28 mouse cellular contexts compared by ENCODE assay signal in genomic region chr10:59353065-59353464, GRCm38 (mm10). TPM values are rescaled to one million over a fixed set of nuclear protein-coding genes. Genes with fewer than 3 reads are reported as not detected.
DNase-seq lines count a peak whose midpoint lies in the region; ATAC-seq and TF ChIP-seq lines count a peak whose summit lies in the region.
"Had no signal": no experiment of that assay in that cellular context is flagged by ENCODE, and none has a peak within 500 bp of the region (broad histone marks: within the 10 kb centered on the region; RNA-seq: fewer than 3 reads in every experiment).

No protein-coding gene starts in this region.

- POLR2A ChIA-PET in Patski (lab: Charles Lee) = no interaction called here

- TF ChIP-seq CTCF in heart, postnatal 0 days (IDR thresholded peaks at IDR 0.05; ENCODE audit: low read depth) = peak; percentile 42
- TF ChIP-seq CTCF in liver, postnatal 0 days (IDR thresholded peaks at IDR 0.05; ENCODE audit: low read depth) = peak; percentile 34
- TF ChIP-seq CTCF in Patski (IDR thresholded peaks at IDR 0.05) = peak; percentile 31
- TF ChIP-seq CTCF in stomach, postnatal 0 days (IDR thresholded peaks at IDR 0.05; ENCODE audit: low read depth) = peak; percentile 53

- in situ Hi-C loops in Patski (cut with MboI; ENCODE audit: low pct_unique_long_range_greater_than_20kb) = loop anchor here (5.0 to 10.0 kb wide), 2 partner anchors 48 to 186 kb away; no protein-coding TSS in a partner anchor

- no peaks in the 10 kb centered on the region for H3K4me1 ChIP-seq in heart, postnatal 0 days (ENCODE audit: control insufficient read depth, insufficient read depth)
- no peaks in the 10 kb centered on the region for H3K4me1 ChIP-seq in liver, postnatal 0 days (ENCODE audit: insufficient read depth)
- H3K4me1 ChIP-seq in liver, embryonic 12.5 days = peaks cover 20% of the 10 kb centered on the region
- H3K4me1 ChIP-seq in stomach, postnatal 0 days (replicated peaks; ENCODE audit: control insufficient read depth, insufficient read depth) = no peaks in the 10 kb centered on the region
- H3K4me1 ChIP-seq: embryonic facial prominence, embryonic 12.5 days; forebrain, embryonic 13.5 days; heart, embryonic 12.5 days; hindbrain, embryonic 15.5 days; lung, embryonic 15.5 days had no signal

- H3K4me2 ChIP-seq in heart, postnatal 0 days (ENCODE audit: low read depth, low read length) = no peak overlapping the region
- no peak overlapping the region for H3K4me2 ChIP-seq in liver, postnatal 0 days (ENCODE audit: low read depth, low read length)
- H3K4me2 ChIP-seq in liver, embryonic 12.5 days = no peak overlapping the region
- no peak overlapping the region for H3K4me2 ChIP-seq in stomach, postnatal 0 days (replicated peaks; ENCODE audit: low read depth)
- H3K4me2 ChIP-seq: embryonic facial prominence, embryonic 12.5 days; forebrain, embryonic 13.5 days; heart, embryonic 12.5 days; hindbrain, embryonic 15.5 days; liver, embryonic 11.5 days; lung, embryonic 15.5 days; stomach, embryonic 15.5 days had no signal

- H3K4me3 ChIP-seq in heart, postnatal 0 days (ENCODE audit: low read depth, low read length) = no peak overlapping the region
- no peak overlapping the region for H3K4me3 ChIP-seq in liver, postnatal 0 days (ENCODE audit: low read depth, low read length)
- H3K4me3 ChIP-seq in liver, embryonic 12.5 days = no peak overlapping the region
- no peak overlapping the region for H3K4me3 ChIP-seq in stomach, postnatal 0 days (ENCODE audit: low read depth, low read length)
- H3K4me3 ChIP-seq: embryonic facial prominence, embryonic 12.5 days; erythroblast, embryonic 14.5 days; forebrain, embryonic 13.5 days; heart, embryonic 12.5 days; hindbrain, embryonic 15.5 days; lung, embryonic 15.5 days; myocyte; stomach, embryonic 15.5 days had no signal

- peaks cover 83% of the 10 kb centered on the region for H3K36me3 ChIP-seq in heart, postnatal 0 days (replicated peaks; ENCODE audit: control insufficient read depth, insufficient read depth, low read length)
- peaks cover 63% of the 10 kb centered on the region for H3K36me3 ChIP-seq in liver, postnatal 0 days (replicated peaks; ENCODE audit: insufficient read depth, low read length)
- peaks cover 81% of the 10 kb centered on the region for H3K36me3 ChIP-seq in liver, embryonic 12.5 days
- H3K36me3 ChIP-seq in stomach, postnatal 0 days (ENCODE audit: control insufficient read depth, insufficient read depth, low read length) = peaks cover 17% of the 10 kb centered on the region

- no peak for ATAC-seq in heart, postnatal 0 days (ENCODE audit: insufficient read depth, low read depth)
- ATAC-seq in liver, postnatal 0 days = no peak
- no peak for ATAC-seq in liver, embryonic 12.5 days
- no peak for ATAC-seq in Patski
- no peak for ATAC-seq in stomach, postnatal 0 days (ENCODE audit: low FRiP score, low TSS enrichment)
- ATAC-seq: forebrain, embryonic 13.5 days had no signal

- intact Hi-C loops in heart, postnatal 36 days (cut with DNase I) = no loop called here

- 36% methylated on average over 1 of the region's 1 CpGs for WGBS in heart, postnatal 0 days
- WGBS in liver, postnatal 0 days (ENCODE audit: insufficient replicate concordance) = 67% methylated on average over 1 of the region's 1 CpGs
- 68% methylated on average over 1 of the region's 1 CpGs for WGBS in liver, embryonic 12.5 days (ENCODE audit: insufficient replicate concordance)
- WGBS in stomach, postnatal 0 days = 52% methylated on average over 1 of the region's 1 CpGs

- no peaks in the 10 kb centered on the region for H3K9me3 ChIP-seq in heart, postnatal 0 days (replicated peaks; ENCODE audit: control insufficient read depth, low read length)
- H3K9me3 ChIP-seq in liver, postnatal 0 days (ENCODE audit: low read length) = no peaks in the 10 kb centered on the region
- no peaks in the 10 kb centered on the region for H3K9me3 ChIP-seq in liver, embryonic 12.5 days (replicated peaks)
- H3K9me3 ChIP-seq in stomach, postnatal 0 days (ENCODE audit: control insufficient read depth, low read length) = no peaks in the 10 kb centered on the region
- H3K9me3 ChIP-seq: embryonic facial prominence, embryonic 12.5 days; forebrain, embryonic 13.5 days; hindbrain, embryonic 15.5 days; lung, embryonic 15.5 days; stomach, embryonic 15.5 days had no signal

- H3K27me3 ChIP-seq in heart, postnatal 0 days (ENCODE audit: control insufficient read depth, insufficient read depth, low read length) = no peaks in the 10 kb centered on the region
- H3K27me3 ChIP-seq in liver, postnatal 0 days (ENCODE audit: insufficient read depth, low read length) = no peaks in the 10 kb centered on the region
- no peaks in the 10 kb centered on the region for H3K27me3 ChIP-seq in liver, embryonic 12.5 days (replicated peaks)
- no peaks in the 10 kb centered on the region for H3K27me3 ChIP-seq in Patski
- no peaks in the 10 kb centered on the region for H3K27me3 ChIP-seq in stomach, postnatal 0 days (ENCODE audit: control insufficient read depth, insufficient read depth, low read length)
- H3K27me3 ChIP-seq: embryonic facial prominence, embryonic 12.5 days; forebrain, embryonic 13.5 days; heart, embryonic 12.5 days; hindbrain, embryonic 15.5 days; lung, embryonic 15.5 days; stomach, embryonic 15.5 days had no signal

- CTCF ChIA-PET in Patski (lab: Charles Lee) = interaction anchor here (1.4 kb wide), 1 partner anchor 56 kb away, joined by 4 read pairs; no protein-coding TSS in a partner anchor

- TF ChIP-seq EP300 in heart, postnatal 0 days (IDR thresholded peaks at IDR 0.05; ENCODE audit: low read depth) = no peak
- TF ChIP-seq EP300 in liver, postnatal 0 days (IDR thresholded peaks at IDR 0.05; ENCODE audit: low read depth) = no peak
- TF ChIP-seq EP300 in stomach, postnatal 0 days (optimal IDR thresholded peaks at IDR 0.05) = no peak

- DNase-seq in heart, postnatal 0 days (ENCODE audit: low spot score) = no peak
- DNase-seq in heart, postnatal 36 days = no peak
- no peak for DNase-seq in liver, postnatal 0 days
- DNase-seq in Patski (ENCODE audit: low read depth, low spot score) = no peak
- DNase-seq in stomach, postnatal 0 days (ENCODE audit: low spot score) = no peak
- DNase-seq in right cerebral cortex, adult 18-20 months = no peak
- DNase-seq: adrenal gland, postnatal 36 days; cerebellum, adult 9-11 months; kidney, adult 11 months; kidney, postnatal 14 days; midbrain, embryonic 14.5 days had no signal

- H3K27ac ChIP-seq in heart, postnatal 0 days (ENCODE audit: low read depth) = no peak overlapping the region
- no peak overlapping the region for H3K27ac ChIP-seq in liver, postnatal 0 days (ENCODE audit: low read depth)
- no peak overlapping the region for H3K27ac ChIP-seq in liver, embryonic 12.5 days
- H3K27ac ChIP-seq in stomach, postnatal 0 days (replicated peaks) = no peak overlapping the region
- H3K27ac ChIP-seq: embryonic facial prominence, embryonic 12.5 days; forebrain, embryonic 13.5 days; hindbrain, embryonic 15.5 days; lung, embryonic 15.5 days; stomach, embryonic 15.5 days had no signal

- no peak overlapping the region for H3K9ac ChIP-seq in heart, postnatal 0 days (replicated peaks; ENCODE audit: low read depth, low read length)
- no peak overlapping the region for H3K9ac ChIP-seq in liver, postnatal 0 days (replicated peaks)
- no peak overlapping the region for H3K9ac ChIP-seq in liver, embryonic 12.5 days
- no peak overlapping the region for H3K9ac ChIP-seq in stomach, postnatal 0 days (ENCODE audit: low read length)
- H3K9ac ChIP-seq: embryonic facial prominence, embryonic 12.5 days; forebrain, embryonic 13.5 days; heart, embryonic 12.5 days; hindbrain, embryonic 15.5 days; lung, embryonic 15.5 days; stomach, embryonic 15.5 days had no signal

RNA-seq across cellular contexts. Expression of gene P4ha1, which starts 30.0 kb away (rescaled TPM):
- 26.0 and 28.4 TPM in 2 replicates for total RNA-seq in heart, postnatal 0 days (2014; rRNA removed; ENCODE audit: low replicate concordance)
- polyA plus RNA-seq in heart, postnatal 0 days (2015; fragmentation: Nextera tagmentation; extraction: Ambion mirVana) = 13.8 and 18.7 TPM in 2 replicates
- 10 to 100 TPM; 31.3 to 51.2 TPM for total RNA-seq in heart, postnatal 36 days (2021)
- 5.3 and 6.4 TPM in 2 replicates for polyA plus RNA-seq in liver, postnatal 0 days (2015; fragmentation: Nextera tagmentation; extraction: Ambion mirVana)
- 24.7 and 27.4 TPM in 2 replicates for polyA plus RNA-seq in liver, embryonic 12.5 days (2016; fragmentation: Nextera tagmentation; extraction: Ambion mirVana)
- polyA plus RNA-seq in Patski (2021) = 174 TPM
- 13.9 and 17.9 TPM in 2 replicates for polyA plus RNA-seq in stomach, postnatal 0 days (2015; fragmentation: Nextera tagmentation; extraction: Ambion mirVana)

RNA-seq across cellular contexts. Expression of gene Gm10273, which starts 42.4 kb away (rescaled TPM):
- total RNA-seq in heart, postnatal 0 days (2014; rRNA removed; ENCODE audit: low replicate concordance) = 11.7 and 19.2 TPM in 2 replicates
- polyA plus RNA-seq in heart, postnatal 0 days (2015; fragmentation: Nextera tagmentation; extraction: Ambion mirVana) = 9.5 and 11.8 TPM in 2 replicates
- total RNA-seq in heart, postnatal 36 days (2021) = 100 to 1,000 TPM; 146 to 148 TPM
- polyA plus RNA-seq in liver, postnatal 0 days (2015; fragmentation: Nextera tagmentation; extraction: Ambion mirVana) = 4.1 and 8.4 TPM in 2 replicates
- 4.2 and 5.2 TPM in 2 replicates for polyA plus RNA-seq in liver, embryonic 12.5 days (2016; fragmentation: Nextera tagmentation; extraction: Ambion mirVana)
- polyA plus RNA-seq in Patski (2021) = 0.96 TPM
- polyA plus RNA-seq in stomach, postnatal 0 days (2015; fragmentation: Nextera tagmentation; extraction: Ambion mirVana) = 1.4 and 3.6 TPM in 2 replicates

RNA-seq across cellular contexts. Expression of gene Pla2g12b, which starts 50.4 kb away (rescaled TPM):
- not detected in 2 replicates for total RNA-seq in heart, postnatal 0 days (2014; rRNA removed; ENCODE audit: low replicate concordance)
- polyA plus RNA-seq in heart, postnatal 0 days (2015; fragmentation: Nextera tagmentation; extraction: Ambion mirVana) = 0.20 and 0.29 TPM in 2 replicates
- not detected for total RNA-seq in heart, postnatal 36 days (2021)
- polyA plus RNA-seq in liver, postnatal 0 days (2015; fragmentation: Nextera tagmentation; extraction: Ambion mirVana) = 58.4 and 61.3 TPM in 2 replicates
- polyA plus RNA-seq in liver, embryonic 12.5 days (2016; fragmentation: Nextera tagmentation; extraction: Ambion mirVana) = 39.0 and 41.3 TPM in 2 replicates
- polyA plus RNA-seq in Patski (2021) = not detected
- 34.6 and 38.5 TPM in 2 replicates for polyA plus RNA-seq in stomach, postnatal 0 days (2015; fragmentation: Nextera tagmentation; extraction: Ambion mirVana)
- total RNA-seq: adrenal gland, postnatal 36 days; heart, postnatal 25 days; left cerebral cortex, adult 8-10 months; megakaryocyte, adult 5-6 weeks had no signal
- polyA plus RNA-seq: cortical plate, adult 2 months; embryonic facial prominence, embryonic 12.5 days; erythroblast, embryonic 14.5 days; forebrain, embryonic 13.5 days; hindbrain, embryonic 15.5 days; limb, embryonic 11.5 days; midbrain, embryonic 14.5 days; myocyte; neural tube, embryonic 14.5 days; thymus, postnatal 0 days had no signal

Comparison
In these comparisons a context has a peak if more than half of its experiments do, and no peak if none do; other contexts are left out.
1. RNA of gene Pla2g12b, which starts 50.4 kb away (polyA plus RNA-seq): 58.4 to 61.3 TPM in liver, postnatal 0 days, 39.0 to 41.3 TPM in liver, embryonic 12.5 days and 34.6 to 38.5 TPM in stomach, postnatal 0 days; 0.20 to 0.29 TPM in heart, postnatal 0 days and not detected in Patski (single experiment); every median in the first group is over 10 times any median in the second.
2. Peak in every context shown above with its lines, with median percentiles within 50 percentile points of each other: CTCF ChIP-seq.